Mouse (Mus musculus): ENCODE measurements around the gene Nuak2.

DNA sequence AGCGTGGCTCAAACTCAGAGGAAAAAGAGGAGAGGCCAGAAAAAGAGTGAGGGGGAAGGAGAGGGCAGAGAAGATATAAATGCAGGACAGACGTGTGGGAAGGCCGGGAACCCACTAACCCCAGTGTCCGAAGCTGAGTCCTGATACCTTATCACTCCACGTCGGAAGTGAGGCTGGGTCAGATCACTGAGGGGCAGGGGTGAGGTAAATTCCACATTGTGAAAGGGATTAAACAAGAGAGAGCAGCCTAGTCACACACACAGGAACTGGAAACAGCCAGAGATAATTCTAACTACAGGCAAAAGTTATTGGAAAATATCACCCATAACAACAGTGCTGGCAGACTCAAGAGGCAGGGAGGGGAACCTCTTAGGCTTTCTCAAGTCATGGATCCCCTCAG lies 46.0 kb downstream of the Nuak2 start:
- TF ChIP-seq POLR2A (IDR thresholded peaks at IDR 0.05; ENCODE audit: insufficient read depth, low read length) = no peak
- no peak for TF ChIP-seq CTCF (IDR thresholded peaks at IDR 0.05; ENCODE audit: low read depth, low read length)
